Mouse (Mus musculus): ENCODE measurements around the gene Rhoq.

DNA sequence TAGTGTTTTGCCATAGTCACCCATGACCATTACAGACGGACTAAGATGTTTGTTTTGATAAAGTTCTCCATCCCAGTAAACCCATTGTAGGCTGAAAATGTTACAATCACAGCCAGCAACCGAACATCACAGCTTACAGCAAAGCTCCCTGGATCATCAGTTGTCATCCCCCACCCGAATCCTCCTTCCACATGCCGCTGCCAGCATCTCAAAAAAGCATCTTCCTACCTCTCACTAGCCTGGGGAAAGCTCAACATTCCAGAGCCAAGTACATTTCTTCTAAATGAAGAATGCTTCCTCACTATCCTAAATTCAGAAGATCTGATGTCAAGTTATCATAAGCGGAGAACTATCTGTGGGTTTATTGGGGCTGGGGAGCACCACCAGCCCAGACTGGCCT is 75.6 kb downstream of the Rhoq start:
- TF ChIP-seq CTCF (IDR thresholded peaks at IDR 0.05) (no peak), EP300 (IDR thresholded peaks at IDR 0.05) (no peak)

Measured in lung, postnatal 0 days (tissue).